Mouse (Mus musculus): Measurements from ENCODE around the gene Dnajb8.

Dnajb8 gene

DNA sequence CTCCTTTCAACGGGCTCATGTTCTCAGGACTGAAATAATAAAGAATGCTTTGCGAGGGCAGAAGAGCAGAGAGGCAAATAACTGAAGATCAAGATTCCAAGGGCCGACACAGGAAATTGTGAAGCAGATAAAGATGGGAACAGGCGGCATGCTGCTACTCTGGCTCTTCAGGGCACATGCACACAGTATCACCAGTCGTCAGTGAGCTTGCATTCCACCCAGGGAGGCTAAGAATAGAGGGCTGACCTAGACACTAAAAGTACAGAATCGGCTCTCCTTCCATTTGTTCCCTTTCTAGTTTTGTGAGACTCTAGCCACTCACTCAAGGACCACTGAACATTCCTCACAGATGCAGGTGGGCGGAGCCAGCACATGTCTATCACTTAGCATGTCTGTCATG is 79.2 kb downstream of the Dnajb8 start:
- DNase-seq, result no peak
